Mouse (Mus musculus): ENCODE data around the gene Cdkal1.

GRCm38 (mm10) chr13:29649593-29649992 lies 205.9 kb downstream of the Cdkal1 start:
- TF ChIP-seq POLR2A (IDR thresholded peaks at IDR 0.05; ENCODE audit: borderline replicate concordance, insufficient read depth, low read length), result no peak
- TF ChIP-seq CTCF (IDR thresholded peaks at IDR 0.05; ENCODE audit: borderline replicate concordance, insufficient read depth, low read depth, low read length), result no peak
